Mouse (Mus musculus): Measurements from ENCODE around the gene Gm3409. TPM values are rescaled to one million over a fixed set of nuclear protein-coding genes. Genes with fewer than 3 reads are reported as not detected.
"Not testable (repeated sequence)": the region's sequence is repeated elsewhere in the genome, so short reads cannot be mapped to it uniquely, and the experiment has no call there.

The Gm3409 gene
- total and polyA plus RNA-seq, 3 experiments = not detected

GRCm38 (mm10) chr5:146571830-146572734 lies 34.6 kb downstream of the Gm3409 start:
- H3K9me3 ChIP-seq (replicated peaks; ENCODE audit: low read length); dilution Hi-C loops (cut with MboI; ENCODE audit: extremely low pct_ligation_motif_present, extremely low pct_unique_long_range_greater_than_20kb, low sequenced_read_pairs); H3K79me2 ChIP-seq (replicated peaks; ENCODE audit: control insufficient read depth, extremely low read depth, insufficient read depth, poor library complexity, severe bottlenecking); H3K9ac ChIP-seq (ENCODE audit: insufficient read depth, low read depth); H3K27me3 ChIP-seq (replicated peaks); H3K4me1 ChIP-seq (ENCODE audit: control insufficient read depth in 1 of 2, insufficient read depth in 2 of 2); DNase-seq (ENCODE audit: extremely low read depth); H3K4me3 ChIP-seq (replicated peaks in 1 of 3; ENCODE audit: low read depth in 2 of 3, low read length in 2 of 3, poor library complexity in 1 of 3); H3K27ac ChIP-seq (ENCODE audit: insufficient read depth, low read depth); H3K36me3 ChIP-seq (replicated peaks in 1 of 2; ENCODE audit: control insufficient read depth in 1 of 2, insufficient read depth in 1 of 2, low read length in 1 of 2); H3K4me2 ChIP-seq (ENCODE audit: insufficient read depth, low read depth, poor library complexity, severe bottlenecking); in situ Hi-C loops (cut with MboI; ENCODE audit: low pct_ligation_motif_present, low pct_unique_long_range_greater_than_20kb, low sequenced_read_pairs): not testable (repeated sequence)

- H3K27ac ChIP-seq (ENCODE audit: insufficient read depth, low read depth); H3K79me2 ChIP-seq (replicated peaks; ENCODE audit: control insufficient read depth, extremely low read depth, insufficient read depth, poor library complexity, severe bottlenecking); H3K27me3 ChIP-seq (replicated peaks); in situ Hi-C loops (cut with MboI; ENCODE audit: low pct_ligation_motif_present, low pct_unique_long_range_greater_than_20kb, low sequenced_read_pairs); H3K4me2 ChIP-seq (ENCODE audit: insufficient read depth, low read depth, poor library complexity, severe bottlenecking); H3K4me3 ChIP-seq (replicated peaks in 1 of 3; ENCODE audit: low read depth in 2 of 3, low read length in 2 of 3, poor library complexity in 1 of 3); dilution Hi-C loops (cut with MboI; ENCODE audit: extremely low pct_ligation_motif_present, extremely low pct_unique_long_range_greater_than_20kb, low sequenced_read_pairs); H3K9ac ChIP-seq (ENCODE audit: insufficient read depth, low read depth); H3K36me3 ChIP-seq (replicated peaks in 1 of 2; ENCODE audit: control insufficient read depth in 1 of 2, insufficient read depth in 1 of 2, low read length in 1 of 2); H3K4me1 ChIP-seq (ENCODE audit: control insufficient read depth in 1 of 2, insufficient read depth in 2 of 2); DNase-seq (ENCODE audit: extremely low read depth); H3K9me3 ChIP-seq (replicated peaks; ENCODE audit: low read length): not testable (repeated sequence)
- peak in 1 of 2 experiments; percentile 16; a peak in 1 of 4 replicates for TF ChIP-seq CTCF (conservative IDR thresholded peaks at IDR 0.05 in 1 of 2, IDR thresholded peaks at IDR 0.05 in 1 of 2; ENCODE audit: low read depth in 2 of 2, low read length in 2 of 2)
Measured at GRCm38 (mm10) chr5:146572735-146573042, 35.2 kb downstream of the Gm3409 start.

GRCm38 (mm10) chr5:146576668-146577067 lies 39.2 kb downstream of the Gm3409 start:
- Histone ChIP-seq H3K4me2 (ENCODE audit: insufficient read depth, low read depth, poor library complexity, severe bottlenecking) (no peak overlapping the region), H3K27ac (ENCODE audit: insufficient read depth, low read depth) (no peak overlapping the region), H3K9ac (ENCODE audit: insufficient read depth, low read depth) (no peak overlapping the region), H3K36me3 (replicated peaks in 1 of 2; ENCODE audit: control insufficient read depth in 1 of 2, insufficient read depth in 1 of 2, low read length in 1 of 2) (no peaks in the 10 kb centered on the region), H3K9me3 (replicated peaks; ENCODE audit: low read length) (peaks cover 2% of the 10 kb centered on the region), H3K4me1 (ENCODE audit: control insufficient read depth in 1 of 2, insufficient read depth in 2 of 2) (no peaks in the 10 kb centered on the region), H3K4me3 (replicated peaks in 1 of 3; ENCODE audit: low read depth in 2 of 3, low read length in 2 of 3, poor library complexity in 1 of 3) (no peak overlapping the region), H3K27me3 (replicated peaks) (no peaks in the 10 kb centered on the region), H3K79me2 (replicated peaks; ENCODE audit: control insufficient read depth, extremely low read depth, insufficient read depth, poor library complexity, severe bottlenecking) (no peaks in the 10 kb centered on the region)
- DNase-seq (ENCODE audit: extremely low read depth) = no peak
- in situ Hi-C loops (cut with MboI; ENCODE audit: low pct_ligation_motif_present, low pct_unique_long_range_greater_than_20kb, low sequenced_read_pairs) = no loop called here
- no peak for TF ChIP-seq RCOR1 (conservative IDR thresholded peaks at IDR 0.05; ENCODE audit: low read depth, low read length)
- TF ChIP-seq TBP (conservative IDR thresholded peaks at IDR 0.05; ENCODE audit: low read depth, low read length) = no peak
- no peak for TF ChIP-seq TCF12 (IDR thresholded peaks at IDR 0.05; ENCODE audit: low read depth, low read length)
- TF ChIP-seq CTCF (conservative IDR thresholded peaks at IDR 0.05 in 1 of 2, IDR thresholded peaks at IDR 0.05 in 1 of 2; ENCODE audit: low read depth in 2 of 2, low read length in 2 of 2) = peak; percentile 11 to 67; a peak in 2 of 4 replicates
- TF ChIP-seq SMC3 (IDR thresholded peaks at IDR 0.05; ENCODE audit: low read depth, low read length) = peak; percentile 73
- TF ChIP-seq NRF1 (IDR thresholded peaks at IDR 0.05; ENCODE audit: low read depth, low read length) = no peak
- TF ChIP-seq RAD21 (IDR thresholded peaks at IDR 0.05; ENCODE audit: low read depth, low read length) = peak; percentile 62
- dilution Hi-C loops (cut with MboI; ENCODE audit: extremely low pct_ligation_motif_present, extremely low pct_unique_long_range_greater_than_20kb, low sequenced_read_pairs) = no loop called here
